14 mouse cellular contexts compared by ENCODE assay signal in genomic region chr2:76563862-76564261, GRCm38 (mm10).
DNase-seq lines count a peak whose midpoint lies in the region; ATAC-seq and TF ChIP-seq lines count a peak whose summit lies in the region.
"Had no signal": no experiment of that assay in that cellular context is flagged by ENCODE, and none has a peak within 500 bp of the region (broad histone marks: within the 10 kb centered on the region; RNA-seq: fewer than 3 reads in every experiment).

No protein-coding gene starts in this region.

- no peak overlapping the region for H3K4me2 ChIP-seq in intestine, postnatal 0 days (replicated peaks; ENCODE audit: low read depth)
- no peak overlapping the region for H3K4me2 ChIP-seq in stomach, embryonic 16.5 days (ENCODE audit: low read depth, low read length)
- H3K4me2 ChIP-seq: embryonic facial prominence, embryonic 12.5 days; heart, embryonic 15.5 days; hindbrain, embryonic 12.5 days had no signal

- H3K27me3 ChIP-seq in intestine, postnatal 0 days (replicated peaks; ENCODE audit: control insufficient read depth, insufficient read depth, low read length), result no peaks in the 10 kb centered on the region
- no peaks in the 10 kb centered on the region for H3K27me3 ChIP-seq in stomach, embryonic 16.5 days (ENCODE audit: control insufficient read depth, insufficient read depth, low read length)
- H3K27me3 ChIP-seq: embryonic facial prominence, embryonic 12.5 days; heart, embryonic 15.5 days; hindbrain, embryonic 12.5 days had no signal

- peak; percentile 11 for DNase-seq in lung, postnatal 10 days
- no peak for DNase-seq in lung, postnatal 14 days
- peak; percentile 82 for DNase-seq in kidney, postnatal 10 days
- no peak for DNase-seq in Muller cell, postnatal 12 days (ENCODE audit: inconsistent ontology term)
- DNase-seq in cerebellum, postnatal 10 days, result no peak
- DNase-seq: adrenal gland, postnatal 36 days; cerebellum, postnatal 25 days had no signal

- WGBS in intestine, postnatal 0 days, result 39% methylated on average over 4 of the region's 4 CpGs
- WGBS in stomach, embryonic 16.5 days, result 49% methylated on average over 4 of the region's 4 CpGs

- peak; percentile 84 for ATAC-seq in intestine, postnatal 0 days
- peak; percentile 92 for ATAC-seq in stomach, embryonic 16.5 days (ENCODE audit: insufficient read depth, low FRiP score)
- ATAC-seq in frontal cortex, adult (ENCODE audit: low TSS enrichment), result no peak

- TF ChIP-seq CTCF in intestine, postnatal 0 days (IDR thresholded peaks at IDR 0.05; ENCODE audit: low read depth), result no peak

- H3K4me1 ChIP-seq in intestine, postnatal 0 days (replicated peaks; ENCODE audit: control insufficient read depth, insufficient read depth, low read length), result no peaks in the 10 kb centered on the region
- H3K4me1 ChIP-seq in stomach, embryonic 16.5 days (ENCODE audit: control insufficient read depth, insufficient read depth, low read length), result no peaks in the 10 kb centered on the region
- H3K4me1 ChIP-seq: heart, embryonic 15.5 days; hindbrain, embryonic 12.5 days had no signal

- H3K4me3 ChIP-seq in intestine, postnatal 0 days (ENCODE audit: low read depth, low read length), result no peak overlapping the region
- no peak overlapping the region for H3K4me3 ChIP-seq in stomach, embryonic 16.5 days (replicated peaks; ENCODE audit: low read length)
- H3K4me3 ChIP-seq: embryonic facial prominence, embryonic 12.5 days; heart, embryonic 15.5 days; hindbrain, embryonic 12.5 days; layer of hippocampus, adult 2 months had no signal

- no peaks in the 10 kb centered on the region for H3K9me3 ChIP-seq in intestine, postnatal 0 days (ENCODE audit: control insufficient read depth)
- H3K9me3 ChIP-seq in stomach, embryonic 16.5 days (replicated peaks; ENCODE audit: control insufficient read depth, low read length), result no peaks in the 10 kb centered on the region
- H3K9me3 ChIP-seq: embryonic facial prominence, embryonic 12.5 days; heart, embryonic 15.5 days; hindbrain, embryonic 12.5 days had no signal

- H3K36me3 ChIP-seq in intestine, postnatal 0 days (ENCODE audit: control insufficient read depth, insufficient read depth), result no peaks in the 10 kb centered on the region; the same call in 1 of the 2 replicates
- H3K36me3 ChIP-seq in stomach, embryonic 16.5 days (ENCODE audit: control insufficient read depth, insufficient read depth, low read length), result no peaks in the 10 kb centered on the region
- H3K36me3 ChIP-seq: embryonic facial prominence, embryonic 12.5 days; heart, embryonic 15.5 days; hindbrain, embryonic 12.5 days had no signal

- no peak overlapping the region for H3K27ac ChIP-seq in intestine, postnatal 0 days (ENCODE audit: low read depth, low read length)
- H3K27ac ChIP-seq in stomach, embryonic 16.5 days (ENCODE audit: low read length), result peak overlapping the region; percentile 14; the same call in 1 of the 2 replicates
- H3K27ac ChIP-seq: embryonic facial prominence, embryonic 12.5 days; heart, embryonic 15.5 days; hindbrain, embryonic 12.5 days; layer of hippocampus, adult 2 months had no signal

- H3K9ac ChIP-seq in intestine, postnatal 0 days (ENCODE audit: low read depth, low read length), result no peak overlapping the region
- H3K9ac ChIP-seq in stomach, embryonic 16.5 days (ENCODE audit: low read length), result no peak overlapping the region
- H3K9ac ChIP-seq: embryonic facial prominence, embryonic 12.5 days; heart, embryonic 15.5 days; hindbrain, embryonic 12.5 days had no signal

Comparison
In these comparisons a context has a peak if more than half of its experiments do, and no peak if none do; other contexts are left out.
1. DNase-seq: peak in lung, postnatal 10 days (single experiment) and kidney, postnatal 10 days (single experiment); none in lung, postnatal 14 days (single experiment), Muller cell, postnatal 12 days (single experiment) and cerebellum, postnatal 10 days (0 of 2).